Mouse (Mus musculus): ENCODE results near the gene Csrp3.

Csrp3 gene

DNA sequence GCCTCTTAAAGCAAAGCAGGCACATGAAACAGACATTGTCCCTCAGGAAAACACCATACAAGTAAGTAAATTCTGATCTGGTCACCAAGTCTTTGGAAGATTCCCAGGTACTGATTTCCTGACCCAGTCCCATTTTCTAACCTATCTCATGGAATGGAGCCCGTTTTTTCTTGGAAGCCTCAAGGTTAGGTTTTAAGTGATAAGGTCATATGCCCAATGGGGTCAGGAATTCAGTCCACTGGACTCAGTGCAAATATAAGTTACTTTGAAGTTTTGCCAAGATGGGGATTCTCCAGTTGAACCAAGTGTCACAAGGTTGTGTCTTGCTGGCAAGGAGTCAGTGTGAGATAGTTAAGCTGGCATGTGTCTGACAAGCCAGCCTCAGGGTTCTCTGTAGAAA, 23.2 kb downstream of the Csrp3 start:
- DNase-seq = no peak

DNA sequence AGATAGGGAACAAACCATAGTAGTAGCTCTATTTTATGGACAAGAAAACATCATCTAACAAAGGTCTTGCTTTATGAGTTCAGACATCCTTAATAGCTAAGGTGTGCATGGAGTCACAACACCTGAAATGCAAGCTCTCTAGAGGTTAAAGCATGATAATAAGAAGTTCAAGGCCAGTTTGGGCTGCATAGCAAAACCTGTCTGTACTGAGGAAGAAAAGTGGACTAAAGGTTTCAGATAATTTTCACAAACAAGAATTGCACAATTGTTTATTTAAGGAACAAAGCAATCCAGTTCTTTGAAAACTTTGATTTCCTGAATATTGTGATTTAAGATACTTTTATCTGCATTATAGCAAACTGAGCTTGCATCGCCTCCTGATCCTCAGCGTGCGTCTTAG, 24.2 kb downstream of the Csrp3 start:
- no peak for DNase-seq

- DNase-seq = no peak
These were observed 26.2 kb downstream of the Csrp3 start for GRCm38 (mm10) chr7:48821654-48822053.

DNA sequence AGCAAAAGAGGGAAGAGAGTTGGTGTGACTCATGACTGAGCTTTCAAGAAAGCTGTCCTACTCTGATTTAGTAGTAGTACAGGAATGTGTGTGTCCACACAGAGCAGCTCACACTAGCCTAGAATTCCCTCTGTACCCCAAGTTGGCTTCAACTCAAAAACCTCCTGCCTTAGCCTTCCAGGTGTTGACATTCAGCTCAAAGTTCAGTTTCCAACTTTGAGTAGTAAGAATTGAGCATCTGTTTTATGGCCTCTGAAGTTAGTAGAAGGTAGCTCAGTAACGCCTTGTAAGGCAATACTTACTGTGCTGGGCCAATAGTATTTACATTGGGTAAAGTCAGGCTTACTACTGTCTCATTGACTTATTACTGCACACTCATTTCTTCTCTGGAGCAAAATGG, 34.2 kb downstream of the Csrp3 start:
- no peak for DNase-seq

- DNase-seq = no peak
These were observed 35.5 kb downstream of the Csrp3 start for GRCm38 (mm10) chr7:48812358-48812757.

DNA sequence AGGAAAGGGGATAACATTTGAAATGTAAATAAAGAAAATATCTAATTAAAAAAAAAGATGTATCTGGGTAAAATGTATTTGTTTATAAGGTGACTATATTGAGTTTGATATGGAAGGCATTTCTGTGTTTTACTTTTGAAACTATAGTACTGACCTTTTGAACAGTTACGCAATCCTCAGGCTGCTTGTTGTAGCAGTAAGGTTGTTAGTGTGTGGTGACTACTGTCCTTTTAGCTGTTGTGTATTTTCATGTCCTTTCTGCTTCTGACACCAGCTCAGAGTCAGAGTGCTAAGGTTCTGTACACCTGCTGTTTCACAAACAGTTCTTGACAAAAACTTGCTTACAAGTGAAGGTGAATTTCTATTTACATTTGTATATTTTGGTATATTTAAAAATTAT, 37.2 kb downstream of the Csrp3 start:
- DNase-seq = no peak

- no peak for DNase-seq
These were observed 41.2 kb downstream of the Csrp3 start for GRCm38 (mm10) chr7:48806587-48806986.

DNA sequence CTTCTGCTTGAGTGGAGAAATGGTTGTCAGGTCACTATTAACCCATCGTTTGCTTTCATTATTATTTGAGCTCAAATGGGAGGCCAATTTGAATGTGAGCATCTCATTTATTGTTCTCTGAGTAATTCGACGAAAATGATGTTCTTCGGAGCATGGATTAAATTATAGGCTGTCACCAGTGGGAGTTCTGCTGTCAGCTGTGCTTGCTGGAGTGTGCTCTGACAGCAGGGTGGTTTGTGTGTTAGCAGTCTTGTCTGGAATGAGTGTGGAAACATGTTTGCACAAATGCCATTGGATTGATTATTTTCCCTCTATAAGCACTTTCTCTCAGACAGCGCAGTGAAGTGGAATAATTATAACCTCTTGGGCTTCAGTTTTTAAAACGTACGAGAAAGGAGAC, 44.5 kb downstream of the Csrp3 start:
- DNase-seq = no peak

DNA sequence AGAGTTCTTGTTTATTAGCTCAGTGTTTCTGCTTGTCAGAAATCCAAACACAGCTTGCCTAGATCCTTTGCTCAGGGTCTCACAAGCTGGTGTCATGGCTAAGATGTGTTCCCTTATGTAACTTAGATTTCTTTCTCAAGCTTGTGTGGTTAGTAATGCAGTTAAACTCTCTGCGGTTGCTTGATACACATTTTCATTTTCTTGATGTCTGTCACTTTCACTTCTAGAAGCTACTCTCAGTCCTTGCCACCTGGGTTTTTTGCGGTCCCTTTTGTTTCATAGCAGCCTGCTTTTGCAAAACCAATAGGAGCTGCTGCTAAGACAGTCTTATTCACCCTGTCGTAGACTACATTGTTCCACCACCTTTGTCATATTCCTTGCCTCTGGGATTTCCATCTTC, 52.7 kb downstream of the Csrp3 start:
- no peak for DNase-seq

DNA sequence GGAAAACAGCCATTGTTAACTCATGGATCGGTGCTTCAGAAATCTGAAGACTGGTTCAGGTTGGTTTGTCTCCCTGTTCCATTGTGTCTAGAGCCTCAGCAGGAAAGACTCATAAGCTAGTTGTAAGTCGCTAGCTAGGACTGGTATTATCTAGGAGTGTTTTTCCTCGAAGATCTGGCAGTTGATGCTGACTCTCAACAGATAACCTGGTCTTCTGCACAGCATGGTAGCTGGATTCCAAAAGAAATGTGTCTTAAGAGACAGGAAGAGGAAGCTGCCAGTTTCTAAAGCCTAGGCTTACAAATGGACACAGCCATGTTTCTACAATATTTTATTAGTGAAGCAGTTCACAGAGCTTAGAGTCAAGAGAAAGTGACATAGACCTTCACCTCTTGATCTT, 56.4 kb downstream of the Csrp3 start:
- no peak for DNase-seq

DNA sequence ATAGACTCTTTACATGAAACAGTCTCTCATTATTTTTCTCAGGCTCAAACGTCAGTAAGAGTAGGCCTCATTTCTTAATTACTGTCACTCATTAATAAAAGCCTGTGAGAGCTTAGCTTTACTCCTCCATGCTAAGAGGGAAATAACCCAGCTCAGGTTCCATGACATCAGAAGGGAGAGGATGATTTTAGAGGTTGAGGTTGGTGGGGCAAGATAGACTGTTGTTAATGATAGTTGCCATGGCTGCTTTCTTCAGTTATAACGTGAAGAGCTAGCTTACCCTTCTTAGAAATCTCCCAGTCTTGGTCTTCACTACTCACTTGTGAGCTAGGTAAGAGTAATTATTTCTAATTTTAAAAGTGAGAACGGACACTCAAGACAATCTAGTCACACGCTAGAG, 57.7 kb downstream of the Csrp3 start:
- peak in 1 of 2 experiments; percentile 19 for DNase-seq

- DNase-seq = peak; percentile 92 to 93
These were observed 58.8 kb downstream of the Csrp3 start, which contains the start of gene Zdhhc13 for GRCm38 (mm10) chr7:48788851-48789572. Gene Zdhhc13, plus strand, starts transcription at chr7:48789003.

- DNase-seq = peak; percentile 56 to 58
These were observed 59.5 kb downstream of the Csrp3 start for GRCm38 (mm10) chr7:48788348-48788747.

- DNase-seq = peak; percentile 19 to 30
These were observed 62.9 kb downstream of the Csrp3 start for GRCm38 (mm10) chr7:48784773-48785523.

GRCm38 (mm10) chr7:48782432-48782831, 65.4 kb downstream of the Csrp3 start:
- DNase-seq = no peak

All from B cell, adult 2 months (primary cell).